Mouse (Mus musculus) embryo, embryonic 10.5 days (tissue): ENCODE data around the gene Gar1.

Source experiments
- DNase-seq: peaks from one replicate; pipeline ENCODE4 v3.0.0-alpha.2; 2015; ENCODE audit warnings: low spot score

Gene Gar1

GRCm38 (mm10) chr3:129803765-129804164, 27.4 kb downstream of the Gar1 start, which contains the start of gene Lrit3:
Lrit3 (minus strand) TSS chr3:129804030.
- no peak for DNase-seq

GRCm38 (mm10) chr3:129799011-129799410, 32.2 kb downstream of the Gar1 start:
- DNase-seq = no peak

DNA sequence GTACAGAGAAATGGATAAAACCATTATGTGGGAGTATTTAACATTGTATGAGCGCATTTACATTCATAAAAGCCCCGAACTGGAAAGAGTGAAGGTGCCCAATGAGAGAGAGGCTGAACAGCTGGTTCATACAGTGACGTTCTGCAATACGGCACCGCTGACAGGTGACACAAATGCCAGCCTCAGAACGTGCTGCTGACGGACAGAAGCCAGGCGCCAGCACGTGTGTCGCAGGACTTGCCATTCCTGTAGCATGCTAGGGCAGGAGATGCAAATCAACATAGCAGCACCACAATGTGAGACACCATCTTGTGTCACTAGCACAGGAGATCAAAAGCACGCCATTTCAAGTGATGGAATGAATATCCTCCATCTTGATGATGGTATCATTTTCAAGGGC, 32.6 kb downstream of the Gar1 start:
- no peak for DNase-seq

- no peak for DNase-seq
Measured at GRCm38 (mm10) chr3:129797341-129797740, 33.9 kb downstream of the Gar1 start.

- no peak for DNase-seq
Measured at GRCm38 (mm10) chr3:129793801-129794200, 37.4 kb downstream of the Gar1 start.

- DNase-seq = no peak
Measured at GRCm38 (mm10) chr3:129782746-129783145, 48.5 kb downstream of the Gar1 start.

DNA sequence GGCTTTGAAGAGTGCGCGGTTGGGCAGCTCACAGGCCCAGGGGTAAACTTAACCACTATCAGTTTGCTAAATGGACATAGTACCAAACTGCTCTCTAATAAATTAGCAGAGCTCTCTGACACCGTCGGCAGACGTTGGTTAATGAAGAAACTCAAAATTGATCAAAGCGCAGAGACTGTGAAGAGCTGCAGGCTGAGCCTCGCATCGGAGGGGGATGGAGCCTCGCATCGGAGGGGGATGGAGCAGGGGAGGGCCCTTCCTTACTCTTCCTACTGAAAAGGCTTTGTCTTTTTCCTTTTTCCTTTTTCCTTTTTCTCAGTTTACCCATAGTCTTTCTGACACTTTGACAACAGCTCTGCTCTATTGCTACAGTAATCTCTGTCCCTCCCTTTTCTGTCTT, 49.8 kb downstream of the Gar1 start:
- DNase-seq = no peak
